Mouse (Mus musculus) C2C12 (cell line): Measurements from ENCODE around the gene Tcaf1. TPM values are rescaled to one million over a fixed set of nuclear protein-coding genes. Genes with fewer than 3 reads are reported as not detected.

ENCODE experiments used
- H3K27me3 ChIP-seq: one replicate; pipeline ENCODE4 v1.6.1; 2011; ENCODE audit not compliant: control insufficient read depth, insufficient read depth, insufficient read length
- H3K36me3 ChIP-seq: one replicate; pipeline ENCODE4 v1.6.1; 2011; ENCODE audit not compliant: control insufficient read depth, insufficient read depth
- H3K4me3 ChIP-seq: one replicate; pipeline ENCODE4 v1.5.1; 2011; ENCODE audit warnings: mild to moderate bottlenecking, control low read depth; ENCODE audit not compliant: poor library complexity, insufficient read depth, severe bottlenecking
- H3K79me2 ChIP-seq: one replicate; pipeline ENCODE4 v1.6.1; 2011; ENCODE audit not compliant: control insufficient read depth, insufficient read depth
- H3K79me3 ChIP-seq: one replicate; pipeline ENCODE4 v1.6.1; 2011; ENCODE audit warnings: low read depth, control low read depth
- H3ac ChIP-seq: one replicate; pipeline ENCODE3; 2011; ENCODE audit warnings: low read depth; ENCODE audit not compliant: control insufficient read depth, insufficient read length
- CEBPB ChIP-seq: IDR thresholded peaks from one replicate; pipeline ENCODE4 v1.6.1; 2011; ENCODE audit warnings: low read depth, mild to moderate bottlenecking, control low read depth, moderate library complexity
- CTCF ChIP-seq: IDR thresholded peaks from one replicate; pipeline ENCODE4 v1.5.1; 2011; ENCODE audit not compliant: control insufficient read depth, insufficient read depth, insufficient read length
- FOSL1 ChIP-seq: IDR thresholded peaks from one replicate; pipeline ENCODE4 v1.8.0; 2011; ENCODE audit warnings: mild to moderate bottlenecking, low read length; ENCODE audit not compliant: poor library complexity, insufficient read depth, severe bottlenecking
- MAX ChIP-seq: IDR thresholded peaks from one replicate; pipeline ENCODE4 v1.6.1; 2011; ENCODE audit warnings: mild to moderate bottlenecking, control low read depth
- MYOD1 ChIP-seq: IDR thresholded peaks from one replicate; pipeline ENCODE4 v1.6.1; 2011; ENCODE audit warnings: low read depth; ENCODE audit not compliant: control insufficient read depth, insufficient read length
- MYOG ChIP-seq: IDR thresholded peaks from one replicate; pipeline ENCODE4 v1.6.1; 2011; ENCODE audit not compliant: control insufficient read depth, insufficient read length; ENCODE audit errors: extremely low read depth
- USF1 ChIP-seq: IDR thresholded peaks from one replicate; pipeline ENCODE4 v1.6.1; 2011; ENCODE audit warnings: low read depth, mild to moderate bottlenecking, control low read depth, moderate library complexity
- polyA plus RNA-seq: library from polyadenylated mRNA; unstranded; fragments of >200 nt; fragmentation: generic; extraction: Trizol; gene quantifications from one replicate; pipeline ENCODE4 v1.2.1, GENCODE M21; 2012; ENCODE audit warnings: missing spikeins

The Tcaf1 gene
- polyA plus RNA-seq, 1 experiment = 19.3 TPM

DNA sequence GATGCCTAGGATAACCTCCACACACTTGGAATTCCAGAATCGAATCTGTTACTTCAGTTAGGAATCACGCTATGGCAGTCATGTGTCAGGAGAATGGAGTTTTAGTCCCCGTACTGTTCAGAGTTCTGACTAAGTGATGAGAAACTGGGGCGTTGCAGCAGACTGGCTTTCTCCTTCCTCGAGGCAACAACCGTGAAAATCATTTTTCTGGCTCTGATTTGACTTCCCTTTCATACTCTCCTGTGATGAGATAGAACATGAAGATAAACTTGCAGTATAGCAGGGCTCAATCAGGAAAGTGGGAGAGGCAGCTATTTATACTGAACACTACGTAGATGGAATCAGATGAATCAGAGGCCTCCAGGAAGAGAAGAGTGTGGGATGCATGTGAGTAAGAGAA is 29.8 kb downstream of the Tcaf1 start:
- no peak for TF ChIP-seq MYOG
- no peaks in the 10 kb centered on the region for H3K27me3 ChIP-seq
- H3K36me3 ChIP-seq = peaks cover under 1% of the 10 kb centered on the region

GRCm38 (mm10) chr6:42676011-42676410 is 33.9 kb downstream of the Tcaf1 start:
- no peak overlapping the region for H3K4me3 ChIP-seq
- H3K79me3 ChIP-seq = no peaks in the 10 kb centered on the region
- H3K36me3 ChIP-seq = peaks cover 25% of the 10 kb centered on the region
- H3K79me2 ChIP-seq = no peaks in the 10 kb centered on the region
- H3K27me3 ChIP-seq = no peaks in the 10 kb centered on the region
- TF ChIP-seq MAX (no peak), FOSL1 (no peak), MYOG (no peak), USF1 (no peak), CEBPB (no peak), CTCF (no peak), MYOD1 (no peak)
- no peak overlapping the region for H3ac ChIP-seq

More for the DNA sequence above, 29.8 kb downstream of the Tcaf1 start:
- Histone ChIP-seq H3K4me3 (no peak overlapping the region), H3K79me3 (no peaks in the 10 kb centered on the region), H3K79me2 (no peaks in the 10 kb centered on the region), H3ac (no peak overlapping the region)

GRCm38 (mm10) chr6:42671767-42672166 is 38.1 kb downstream of the Tcaf1 start:
- TF ChIP-seq USF1 = no peak
- TF ChIP-seq MYOD1 = no peak
- TF ChIP-seq MYOG = no peak
- no peak for TF ChIP-seq FOSL1
- no peak for TF ChIP-seq CTCF
- TF ChIP-seq CEBPB = no peak
- TF ChIP-seq MAX = no peak
- Histone ChIP-seq H3K27me3 (no peaks in the 10 kb centered on the region), H3K79me3 (no peaks in the 10 kb centered on the region), H3K79me2 (no peaks in the 10 kb centered on the region), H3K36me3 (peaks cover 38% of the 10 kb centered on the region), H3ac (no peak overlapping the region), H3K4me3 (no peak overlapping the region)

- Histone ChIP-seq H3K4me3 (no peak overlapping the region), H3K36me3 (peaks cover 19% of the 10 kb centered on the region), H3K79me2 (no peaks in the 10 kb centered on the region), H3K79me3 (no peaks in the 10 kb centered on the region), H3ac (no peak overlapping the region), H3K27me3 (no peaks in the 10 kb centered on the region)
- no peak for TF ChIP-seq MYOG
- TF ChIP-seq CTCF = no peak
- TF ChIP-seq CEBPB = no peak
- TF ChIP-seq FOSL1 = no peak
- no peak for TF ChIP-seq MAX
- TF ChIP-seq MYOD1 = no peak
- TF ChIP-seq USF1 = no peak
Observed at GRCm38 (mm10) chr6:42667722-42668121, 42.2 kb downstream of the Tcaf1 start.

DNA sequence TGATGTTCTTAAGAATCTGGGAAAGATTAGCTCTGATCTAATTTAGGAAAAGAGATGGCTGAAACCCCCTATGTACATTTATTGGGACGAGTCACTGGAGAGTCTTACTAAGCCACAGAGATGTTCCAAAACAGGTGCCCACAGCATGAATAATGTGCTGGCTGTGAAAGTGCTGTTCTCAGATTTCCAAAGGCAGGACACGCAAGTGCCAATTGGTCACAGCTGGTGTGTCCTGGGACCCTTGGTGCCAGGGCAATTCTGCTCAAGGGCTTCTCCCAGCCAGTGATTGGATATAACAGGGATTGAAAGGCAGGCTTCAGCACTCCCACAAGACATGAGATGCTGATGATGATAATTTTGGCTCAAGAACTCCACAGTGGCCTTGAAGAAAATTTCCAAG is 48.1 kb downstream of the Tcaf1 start:
- H3K79me3 ChIP-seq = no peaks in the 10 kb centered on the region
- H3ac ChIP-seq = no peak overlapping the region
- H3K27me3 ChIP-seq = no peaks in the 10 kb centered on the region
- TF ChIP-seq CTCF (no peak), USF1 (no peak), FOSL1 (no peak), MYOD1 (peak; percentile 93), MYOG (no peak), MAX (no peak)
- no peaks in the 10 kb centered on the region for H3K79me2 ChIP-seq
- no peaks in the 10 kb centered on the region for H3K36me3 ChIP-seq
- no peak overlapping the region for H3K4me3 ChIP-seq

GRCm38 (mm10) chr6:42644912-42645549 is 64.9 kb downstream of the Tcaf1 start, which contains the start of gene Tcaf2:
Tcaf2 (minus strand) TSS chr6:42645254.
- no peak within 1 kb of the TSS for H3ac ChIP-seq
- no peak for TF ChIP-seq MYOG
- peak; percentile 43 for TF ChIP-seq CTCF
- TF ChIP-seq MYOD1 = no peak
- no peaks in the 10 kb centered on the region for H3K36me3 ChIP-seq
- no peaks in the 10 kb centered on the region for H3K79me2 ChIP-seq
- H3K79me3 ChIP-seq = no peaks in the 10 kb centered on the region
- H3K4me3 ChIP-seq = peak within 1 kb of the TSS; percentile 15
- no peaks in the 10 kb centered on the region for H3K27me3 ChIP-seq
